Mouse (Mus musculus): ENCODE data around the gene Dpp9.

DNA sequence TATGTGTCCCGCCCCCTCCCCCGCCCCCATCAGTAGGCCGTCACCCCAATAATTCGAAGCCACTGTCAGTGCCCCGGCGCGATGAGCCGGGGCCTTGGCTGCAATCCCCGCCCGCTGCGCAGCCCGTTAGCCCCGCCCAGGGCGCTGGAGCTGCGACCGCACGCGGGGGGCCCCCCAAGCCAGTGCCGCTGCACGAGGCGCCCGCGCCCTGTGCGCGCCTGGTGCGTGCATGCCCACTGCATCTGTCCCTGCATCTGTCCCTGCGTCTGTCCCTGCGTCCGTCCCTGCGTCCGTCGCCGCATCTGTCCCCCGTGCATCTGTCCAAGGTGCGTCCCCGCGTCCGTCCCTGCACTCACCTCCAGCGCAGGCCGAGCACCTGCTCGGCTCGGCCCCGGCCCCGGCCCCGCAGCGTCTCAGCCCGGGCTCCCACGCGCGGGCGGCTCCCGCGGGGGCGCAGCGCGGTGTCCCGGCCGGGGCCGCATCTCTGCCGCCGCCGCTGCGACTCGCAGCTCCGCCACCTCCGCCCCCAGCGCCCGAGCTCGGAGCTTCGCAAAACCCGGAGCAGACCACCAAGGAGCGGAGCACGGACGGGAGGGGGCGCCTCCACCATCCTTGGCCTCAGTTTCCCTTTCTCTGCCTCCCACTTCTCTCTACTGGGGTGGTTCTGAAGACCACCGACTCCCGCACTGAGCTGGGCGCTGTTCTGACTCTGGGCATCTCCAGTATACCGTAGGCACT lies 78.7 kb downstream of the Dpp9 start, which contains the start of gene Sema6b:
- TF ChIP-seq POLR2A (IDR thresholded peaks at IDR 0.05; ENCODE audit: borderline replicate concordance, insufficient read depth, low read length) (peak; percentile 41; the same call in 1 of the 2 replicates), CTCF (IDR thresholded peaks at IDR 0.05; ENCODE audit: borderline replicate concordance, insufficient read depth, low read depth, low read length) (no peak)
